Mouse (Mus musculus) CH12.LX (cell line): ENCODE measurements around the gene Eogt. TPM values are rescaled to one million over a fixed set of nuclear protein-coding genes. Genes with fewer than 3 reads are reported as not detected.

ENCODE experiments used
- DNase-seq: peaks from one replicate; pipeline ENCODE4 v3.0.0-alpha.2; 2013; ENCODE audit errors: extremely low read depth
- H3K27ac ChIP-seq: 2 replicates; pipeline ENCODE4 v1.5.1; 2012; ENCODE audit warnings: low read depth, mild to moderate bottlenecking, control low read depth, moderate library complexity; ENCODE audit not compliant: insufficient read depth
- H3K27me3 ChIP-seq: replicated peaks from 2 replicates; pipeline ENCODE3; 2012; ENCODE audit warnings: inconsistent platforms
- H3K36me3 ChIP-seq, 2 experiments: replicated peaks in 1 of 2; 2 replicates each; pipeline versions ENCODE3 to v1.6.1; 2012; ENCODE audit warnings: inconsistent platforms in 1 of 2, low read length in 1 of 2, mild to moderate bottlenecking in 1 of 2, mixed read lengths in 1 of 2, moderate library complexity in 1 of 2; ENCODE audit not compliant: control insufficient read depth in 1 of 2, insufficient read depth in 1 of 2
- H3K4me1 ChIP-seq, 2 experiments: 2 replicates each; pipeline ENCODE4 v1.6.1; 2012; ENCODE audit warnings: inconsistent platforms in 1 of 2, moderate library complexity in 1 of 2; ENCODE audit not compliant: insufficient read depth in 2 of 2, control insufficient read depth in 1 of 2
- H3K4me2 ChIP-seq: 2 replicates; pipeline ENCODE4 v1.6.1; 2012; ENCODE audit warnings: low read depth, mild to moderate bottlenecking, control low read depth; ENCODE audit not compliant: poor library complexity, insufficient read depth, severe bottlenecking
- H3K4me3 ChIP-seq, 3 experiments: fragments of 150-350 bp in 1 of 3; sonication (generic) in 1 of 3; replicated peaks in 1 of 3; 2 replicates each; pipeline versions ENCODE3 to v1.5.1; 2011 to 2012; ENCODE audit warnings: low read depth in 2 of 3, low read length in 2 of 3, mild to moderate bottlenecking in 2 of 3, moderate library complexity in 2 of 3, control low read depth in 1 of 3, improper control_type of control experiment in 1 of 3, inconsistent platforms in 1 of 3, mixed read lengths in 1 of 3; ENCODE audit not compliant: poor library complexity in 1 of 3
- H3K79me2 ChIP-seq: replicated peaks from 2 replicates; pipeline ENCODE4 v1.6.1; 2012; ENCODE audit warnings: mild to moderate bottlenecking, moderate library complexity; ENCODE audit not compliant: control insufficient read depth, poor library complexity, insufficient read depth, severe bottlenecking; ENCODE audit errors: extremely low read depth
- H3K9ac ChIP-seq: 2 replicates; pipeline ENCODE4 v1.6.1; 2012; ENCODE audit warnings: low read depth, mild to moderate bottlenecking, control low read depth, moderate library complexity; ENCODE audit not compliant: insufficient read depth
- H3K9me3 ChIP-seq: replicated peaks from 2 replicates; pipeline ENCODE3; 2012; ENCODE audit warnings: low read length, inconsistent platforms, mixed read lengths
- CHD2 ChIP-seq: IDR thresholded peaks from 2 replicates; pipeline ENCODE4 v1.6.1; 2011; ENCODE audit warnings: low read length, improper control_type of control experiment
- CTCF ChIP-seq, 2 experiments: IDR thresholded peaks in 1 of 2; conservative IDR thresholded peaks in 1 of 2; 2 replicates each; pipeline ENCODE4 v1.5.1; 2011 to 2012; ENCODE audit warnings: low read depth in 2 of 2, low read length in 2 of 2, improper control_type of control experiment in 1 of 2, inconsistent platforms in 1 of 2, mild to moderate bottlenecking in 1 of 2, moderate library complexity in 1 of 2
- E2F4 ChIP-seq: IDR thresholded peaks from 2 replicates; pipeline ENCODE4 v1.6.1; 2011; ENCODE audit warnings: low read depth, low read length, improper control_type of control experiment; ENCODE audit not compliant: insufficient replicate concordance
- ELF1 ChIP-seq: IDR thresholded peaks from 2 replicates; pipeline ENCODE4 v1.6.1; 2014; ENCODE audit warnings: low read depth, mild to moderate bottlenecking, inconsistent platforms, low read length, improper control_type of control experiment
- EP300 ChIP-seq: IDR thresholded peaks from 2 replicates; pipeline ENCODE4 v1.6.1; 2011; ENCODE audit warnings: low read length, improper control_type of control experiment
- ETS1 ChIP-seq: conservative IDR thresholded peaks from 2 replicates; pipeline ENCODE4 v1.6.1; 2012; ENCODE audit warnings: low read depth, mild to moderate bottlenecking, inconsistent platforms, low read length, improper control_type of control experiment, moderate library complexity
- GABPA ChIP-seq: IDR thresholded peaks from 2 replicates; pipeline ENCODE4 v1.6.1; 2012; ENCODE audit warnings: low read depth, low read length, improper control_type of control experiment, inconsistent platforms; ENCODE audit not compliant: insufficient replicate concordance
- HCFC1 ChIP-seq: IDR thresholded peaks from 2 replicates; pipeline ENCODE4 v1.6.1; 2012; ENCODE audit warnings: low read depth, mild to moderate bottlenecking, inconsistent platforms, low read length, improper control_type of control experiment
- JUND ChIP-seq: conservative IDR thresholded peaks from 2 replicates; pipeline ENCODE4 v1.6.1; 2011; ENCODE audit warnings: low read depth, low read length, improper control_type of control experiment
- MAFK ChIP-seq: IDR thresholded peaks from 2 replicates; pipeline ENCODE4 v1.6.1; 2011; ENCODE audit warnings: low read length, improper control_type of control experiment; ENCODE audit not compliant: insufficient replicate concordance
- MAZ ChIP-seq: IDR thresholded peaks from 2 replicates; pipeline ENCODE4 v1.6.1; 2012; ENCODE audit warnings: low read depth, mild to moderate bottlenecking, inconsistent platforms, low read length, improper control_type of control experiment, moderate library complexity
- MXI1 ChIP-seq: IDR thresholded peaks from 2 replicates; pipeline ENCODE4 v1.6.1; 2011; ENCODE audit warnings: mild to moderate bottlenecking, low read depth, low read length, improper control_type of control experiment
- MYC ChIP-seq: IDR thresholded peaks from 2 replicates; pipeline ENCODE4 v1.6.1; 2011; ENCODE audit warnings: low read depth, mild to moderate bottlenecking, improper control_type of control experiment, low read length
- NELFE ChIP-seq: IDR thresholded peaks from 2 replicates; pipeline ENCODE4 v1.6.1; 2011; ENCODE audit warnings: low read depth, low read length, improper control_type of control experiment
- NRF1 ChIP-seq: IDR thresholded peaks from 2 replicates; pipeline ENCODE4 v1.6.1; 2014; ENCODE audit warnings: low read depth, mild to moderate bottlenecking, inconsistent platforms, low read length, improper control_type of control experiment, moderate library complexity
- PAX5 ChIP-seq: IDR thresholded peaks from 2 replicates; pipeline ENCODE4 v1.6.1; 2012; ENCODE audit warnings: low read length, inconsistent platforms, mixed read lengths
- POLR2A ChIP-seq: IDR thresholded peaks from 2 replicates; pipeline ENCODE4 v1.6.1; 2011; ENCODE audit warnings: low read depth, mild to moderate bottlenecking, improper control_type of control experiment, low read length
- POLR2AphosphoS2 ChIP-seq: IDR thresholded peaks from 2 replicates; pipeline ENCODE4 v1.6.1; 2011; ENCODE audit warnings: low read depth, low read length, improper control_type of control experiment
- RAD21 ChIP-seq: IDR thresholded peaks from 2 replicates; pipeline ENCODE4 v1.6.1; 2011; ENCODE audit warnings: low read depth, mild to moderate bottlenecking, low read length, improper control_type of control experiment, moderate library complexity
- SMC3 ChIP-seq: IDR thresholded peaks from 2 replicates; pipeline ENCODE4 v1.6.1; 2011; ENCODE audit warnings: low read depth, low read length, improper control_type of control experiment
- TBP ChIP-seq: conservative IDR thresholded peaks from 2 replicates; pipeline ENCODE4 v1.6.1; 2011; ENCODE audit warnings: low read depth, low read length, improper control_type of control experiment
- UBTF ChIP-seq: IDR thresholded peaks from 2 replicates; pipeline ENCODE4 v1.6.1; 2012; ENCODE audit warnings: low read depth, mild to moderate bottlenecking, inconsistent platforms, low read length, improper control_type of control experiment, moderate library complexity
- USF1 ChIP-seq: IDR thresholded peaks from 2 replicates; pipeline ENCODE4 v1.6.1; 2014; ENCODE audit warnings: low read depth, mild to moderate bottlenecking, inconsistent platforms, low read length, improper control_type of control experiment
- ZC3H11A ChIP-seq: IDR thresholded peaks from 2 replicates; pipeline ENCODE4 v1.6.1; 2012; ENCODE audit warnings: low read depth, mild to moderate bottlenecking, inconsistent platforms, low read length, improper control_type of control experiment
- ZKSCAN1 ChIP-seq: IDR thresholded peaks from 2 replicates; pipeline ENCODE4 v1.6.1; 2012; ENCODE audit warnings: low read depth, inconsistent platforms, low read length, improper control_type of control experiment, borderline replicate concordance
- ZMIZ1 ChIP-seq: IDR thresholded peaks from 2 replicates; pipeline ENCODE4 v1.6.1; 2012; ENCODE audit warnings: low read depth, mild to moderate bottlenecking, inconsistent platforms, low read length, improper control_type of control experiment
- ZNF384 ChIP-seq: IDR thresholded peaks from 2 replicates; pipeline ENCODE4 v1.6.1; 2012; ENCODE audit warnings: low read depth, low read length, improper control_type of control experiment, inconsistent platforms
- dilution Hi-C: fragments of 300-500 bp; cut with MboI; formaldehyde crosslinking; loops from 2 replicates; pipeline ENCODE4 v1.14.3; 2020; ENCODE audit warnings: low sequenced_read_pairs; ENCODE audit not compliant: extremely low pct_unique_long_range_greater_than_20kb, extremely low pct_ligation_motif_present
- in situ Hi-C: fragments of 300-500 bp; cut with MboI; formaldehyde crosslinking; loops from 3 replicates; pipeline ENCODE4 v1.14.3; 2019; ENCODE audit warnings: low sequenced_read_pairs, low pct_ligation_motif_present, low pct_unique_long_range_greater_than_20kb, mixed read lengths
- polyA plus RNA-seq: library from polyadenylated mRNA; unstranded; fragments of >175 nt; gene quantifications from 2 replicates; pipeline ENCODE4 v1.2.1, GENCODE M21; 2012; ENCODE audit warnings: low read depth; ENCODE audit not compliant: insufficient read length
- total RNA-seq, 2 experiments: library from RNA; depleted of rRNA; stranded (reverse); fragments of 300-350 nt in 1 of 2; fragments of >200 nt in 1 of 2; gene quantifications; 2 replicates each; pipeline ENCODE4 v1.2.3; 2012 to 2014

The Eogt gene
- total and polyA plus RNA-seq, 3 experiments = 8.0 to 13.9 (median 10.9) TPM

- no peak overlapping the region for H3K4me2 ChIP-seq
- peaks cover 0 to 10% of the 10 kb centered on the region in 2 experiments; a peak in 2 of 4 replicates for H3K4me1 ChIP-seq
- no peak overlapping the region for H3K27ac ChIP-seq
- peaks cover 34 to 71% of the 10 kb centered on the region in 2 experiments for H3K36me3 ChIP-seq
- H3K9me3 ChIP-seq = no peaks in the 10 kb centered on the region
- TF ChIP-seq UBTF = no peak
- TF ChIP-seq CHD2 = no peak
- TF ChIP-seq ZMIZ1 = no peak
- TF ChIP-seq ZC3H11A = no peak
- no peak for TF ChIP-seq TBP
- TF ChIP-seq PAX5 = no peak
- TF ChIP-seq USF1 = no peak
- TF ChIP-seq ZKSCAN1 = no peak
- TF ChIP-seq ETS1 = no peak
- TF ChIP-seq HCFC1 = no peak
- TF ChIP-seq RAD21 = no peak
- no peak for TF ChIP-seq MYC
- no peak for TF ChIP-seq CTCF (conservative IDR thresholded peaks at IDR 0.05 in 1 of 2, IDR thresholded peaks at IDR 0.05 in 1 of 2; ENCODE audit: low read depth in 2 of 2, low read length in 2 of 2)
- no peak for TF ChIP-seq MAZ
- no peak for TF ChIP-seq ZNF384
- no peak for TF ChIP-seq E2F4
- no peak for TF ChIP-seq EP300
- TF ChIP-seq NRF1 = no peak
- no peak for TF ChIP-seq SMC3
- no peak overlapping the region for H3K9ac ChIP-seq
- H3K27me3 ChIP-seq = no peaks in the 10 kb centered on the region
- DNase-seq = no peak
- H3K4me3 ChIP-seq = no peak overlapping the region
- no peaks in the 10 kb centered on the region for H3K79me2 ChIP-seq
- dilution Hi-C loops (no loop called here), in situ Hi-C loops (no loop called here)
Observed at GRCm38 (mm10) chr6:97141811-97142210, 7.2 kb downstream of the Eogt start.

- DNase-seq = no peak
- Histone ChIP-seq H3K4me1 (no peaks in the 10 kb centered on the region), H3K4me3 (no peak overlapping the region), H3K4me2 (no peak overlapping the region), H3K27ac (no peak overlapping the region), H3K27me3 (no peaks in the 10 kb centered on the region), H3K79me2 (no peaks in the 10 kb centered on the region), H3K9me3 (no peaks in the 10 kb centered on the region), H3K9ac (no peak overlapping the region), H3K36me3 (peaks cover 29 to 63% of the 10 kb centered on the region in 2 experiments)
- in situ Hi-C loops = no loop called here
- dilution Hi-C loops = no loop called here
- no peak for TF ChIP-seq NRF1
- no peak for TF ChIP-seq MAFK
- no peak for TF ChIP-seq PAX5
- TF ChIP-seq RAD21 = no peak
- TF ChIP-seq JUND = no peak
- no peak for TF ChIP-seq POLR2A
- no peak for TF ChIP-seq ETS1
- no peak for TF ChIP-seq UBTF
- TF ChIP-seq MAZ = no peak
- TF ChIP-seq GABPA = no peak
- TF ChIP-seq NELFE = no peak
- no peak for TF ChIP-seq MXI1
- no peak for TF ChIP-seq ELF1
- no peak for TF ChIP-seq POLR2AphosphoS2
- TF ChIP-seq ZNF384 = no peak
- no peak for TF ChIP-seq HCFC1
Observed at GRCm38 (mm10) chr6:97132707-97133303, 16.2 kb downstream of the Eogt start.
